Mouse (Mus musculus): Measurements from ENCODE around the gene Vps13d.
A peak's percentile ranks its signal among the peaks of the same experiment; 100 is the strongest.

Gene Vps13d

GRCm38 (mm10) chr4:145033392-145033791 lies 161.4 kb downstream of the Vps13d start:
- DNase-seq: no peak

GRCm38 (mm10) chr4:145032637-145033036 lies 162.2 kb downstream of the Vps13d start:
- no peak for DNase-seq

- peak; percentile 25 to 57 for DNase-seq
Measured at GRCm38 (mm10) chr4:145031510-145031909, 163.3 kb downstream of the Vps13d start.

- DNase-seq: peak; percentile 51 to 71
Measured at GRCm38 (mm10) chr4:145026449-145026851, 168.4 kb downstream of the Vps13d start.

- peak; percentile 18 to 35 for DNase-seq
Measured at GRCm38 (mm10) chr4:145025409-145025762, 169.4 kb downstream of the Vps13d start.

- no peak for DNase-seq
Measured at GRCm38 (mm10) chr4:145024694-145025408, 170.0 kb downstream of the Vps13d start.

GRCm38 (mm10) chr4:145023911-145024310 lies 170.9 kb downstream of the Vps13d start:
- peak; percentile 54 to 68 for DNase-seq

- no peak for DNase-seq
Measured at GRCm38 (mm10) chr4:145022815-145023214, 172.0 kb downstream of the Vps13d start.

- no peak for DNase-seq
Measured at GRCm38 (mm10) chr4:145022211-145022610, 172.6 kb downstream of the Vps13d start.

- no peak for DNase-seq
Measured at GRCm38 (mm10) chr4:145020383-145020782, 174.4 kb downstream of the Vps13d start.

GRCm38 (mm10) chr4:145019121-145019714 lies 175.6 kb downstream of the Vps13d start:
- no peak for DNase-seq

GRCm38 (mm10) chr4:145017745-145018144 lies 177.1 kb downstream of the Vps13d start:
- peak; percentile 57 to 72 for DNase-seq

- DNase-seq: no peak
Measured at GRCm38 (mm10) chr4:145016669-145017068, 178.1 kb downstream of the Vps13d start.

GRCm38 (mm10) chr4:145014632-145014960 lies 180.2 kb downstream of the Vps13d start:
- DNase-seq: no peak

- DNase-seq: peak in 1 of 2 experiments; percentile 52
Measured at GRCm38 (mm10) chr4:145013760-145014631, 180.8 kb downstream of the Vps13d start.

GRCm38 (mm10) chr4:145013187-145013586 lies 181.6 kb downstream of the Vps13d start:
- DNase-seq: peak in 1 of 2 experiments; percentile 40

- no peak for DNase-seq
Measured at GRCm38 (mm10) chr4:145011156-145011555, 183.6 kb downstream of the Vps13d start.

- DNase-seq: no peak
Measured at GRCm38 (mm10) chr4:145009934-145010333, 184.9 kb downstream of the Vps13d start.

- no peak for DNase-seq
Measured at GRCm38 (mm10) chr4:145009437-145009836, 185.4 kb downstream of the Vps13d start.

GRCm38 (mm10) chr4:145005943-145006545 lies 188.8 kb downstream of the Vps13d start:
- no peak for DNase-seq

GRCm38 (mm10) chr4:145004176-145004575 lies 190.6 kb downstream of the Vps13d start:
- peak in 1 of 2 experiments; percentile 11 for DNase-seq

- no peak for DNase-seq
Measured at GRCm38 (mm10) chr4:145002733-145003132, 192.1 kb downstream of the Vps13d start.

GRCm38 (mm10) chr4:144999903-145000382 lies 194.9 kb downstream of the Vps13d start:
- DNase-seq: peak; percentile 92 to 95

Measured in kidney, postnatal 4 days (tissue).